Mouse (Mus musculus) hindbrain, embryonic 11.5 days (tissue): ENCODE data around the gene Tmem131. TPM values are rescaled to one million over a fixed set of nuclear protein-coding genes. Genes with fewer than 3 reads are reported as not detected.

ENCODE experiments used
- ATAC-seq: fragments of 200-750 bp; cut with Nextera tagmentation; 2 replicates; pipeline ENCODE4 v1.8.0; 2017; ENCODE audit warnings: mild to moderate bottlenecking, moderate TSS enrichment, moderate library complexity; ENCODE audit not compliant: low FRiP score
- DNase-seq: peaks from one replicate; pipeline ENCODE4 v3.0.0-alpha.2; 2015; ENCODE audit warnings: low spot score
- H3K27ac ChIP-seq: fragments of 300-500 bp; sonication (generic); 2 replicates; pipeline ENCODE4 v1.5.1; 2014; ENCODE audit warnings: mild to moderate bottlenecking, low read depth, low read length
- H3K27me3 ChIP-seq: fragments of 300-500 bp; sonication (generic); 2 replicates; pipeline ENCODE4 v1.6.1; 2014; ENCODE audit warnings: mild to moderate bottlenecking, low read length, moderate library complexity, mixed read lengths; ENCODE audit not compliant: control insufficient read depth, insufficient read depth
- H3K36me3 ChIP-seq: fragments of 300-500 bp; sonication (generic); 2 replicates; pipeline ENCODE4 v1.6.1; 2014; ENCODE audit warnings: mild to moderate bottlenecking, low read length, moderate library complexity, mixed read lengths; ENCODE audit not compliant: control insufficient read depth, insufficient read depth
- H3K4me1 ChIP-seq: fragments of 300-500 bp; sonication (generic); replicated peaks from 2 replicates; pipeline ENCODE4 v1.6.1; 2014; ENCODE audit warnings: low read length, mixed read lengths; ENCODE audit not compliant: control insufficient read depth, insufficient read depth
- H3K4me2 ChIP-seq: fragments of 300-500 bp; sonication (generic); replicated peaks from 2 replicates; pipeline ENCODE4 v1.6.1; 2014; ENCODE audit warnings: mild to moderate bottlenecking, low read depth, low read length
- H3K4me3 ChIP-seq: fragments of 300-500 bp; sonication (generic); 2 replicates; pipeline ENCODE4 v1.5.1; 2014; ENCODE audit warnings: low read depth, low read length
- H3K9ac ChIP-seq: fragments of 300-500 bp; sonication (generic); 2 replicates; pipeline ENCODE4 v1.6.1; 2014; ENCODE audit warnings: low read depth, low read length
- H3K9me3 ChIP-seq: fragments of 300-500 bp; sonication (generic); 2 replicates; pipeline ENCODE4 v1.6.1; 2016; ENCODE audit warnings: low read length; ENCODE audit not compliant: control insufficient read depth
- WGBS: fragments of 180-500 bp; shearing (Covaris S2); extraction: QIAGEN DNeasy Blood & Tissue Kit; methylation state at CpG from one replicate; pipeline ENCODE4 v1.1.7; 2014; 5-methylcytosine and 5-hydroxymethylcytosine counted together
- polyA plus RNA-seq: library from polyadenylated mRNA; unstranded; fragments of >200 nt; fragmentation: Nextera tagmentation; extraction: Ambion mirVana; gene quantifications from 2 replicates; pipeline ENCODE4 v1.2.1, GENCODE M21; 2014

The Tmem131 gene
- polyA plus RNA-seq: 15.9 and 17.9 TPM in 2 replicates

DNA sequence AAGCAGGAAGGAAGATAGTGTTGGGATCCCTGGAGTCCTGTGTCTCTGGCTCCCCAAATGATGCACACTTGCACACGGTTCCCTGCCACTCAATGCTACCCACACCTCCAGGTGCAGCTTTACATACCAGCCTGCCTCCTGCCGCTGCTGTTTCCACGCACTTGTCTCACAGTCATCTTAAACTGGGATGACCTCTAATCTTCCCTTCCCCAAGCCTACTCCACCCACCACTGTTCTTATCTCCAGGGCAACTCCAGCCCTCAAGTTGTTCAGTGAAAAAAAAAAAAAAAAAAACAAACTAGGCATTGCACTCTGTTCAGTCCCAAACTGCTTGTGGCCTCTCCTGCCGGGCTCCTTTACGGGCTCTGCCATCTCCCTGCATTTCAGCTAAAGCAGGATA is at the start of gene Tmem131:
TSS of gene Tmem131 (minus strand) at position 14 of the 400 bp plus-strand sequence.
- no peaks in the 10 kb centered on the region for H3K36me3 ChIP-seq
- no peaks in the 10 kb centered on the region for H3K9me3 ChIP-seq
- no peak within 1 kb of the TSS for H3K4me3 ChIP-seq
- H3K4me2 ChIP-seq: no peak within 1 kb of the TSS
- H3K4me1 ChIP-seq: no peaks in the 10 kb centered on the region
- WGBS: 72% methylated on average over 5 of the region's 5 CpGs
- DNase-seq (no peak), ATAC-seq (no peak)
- no peak within 1 kb of the TSS for H3K9ac ChIP-seq
- no peaks in the 10 kb centered on the region for H3K27me3 ChIP-seq
- no peak within 1 kb of the TSS for H3K27ac ChIP-seq

DNA sequence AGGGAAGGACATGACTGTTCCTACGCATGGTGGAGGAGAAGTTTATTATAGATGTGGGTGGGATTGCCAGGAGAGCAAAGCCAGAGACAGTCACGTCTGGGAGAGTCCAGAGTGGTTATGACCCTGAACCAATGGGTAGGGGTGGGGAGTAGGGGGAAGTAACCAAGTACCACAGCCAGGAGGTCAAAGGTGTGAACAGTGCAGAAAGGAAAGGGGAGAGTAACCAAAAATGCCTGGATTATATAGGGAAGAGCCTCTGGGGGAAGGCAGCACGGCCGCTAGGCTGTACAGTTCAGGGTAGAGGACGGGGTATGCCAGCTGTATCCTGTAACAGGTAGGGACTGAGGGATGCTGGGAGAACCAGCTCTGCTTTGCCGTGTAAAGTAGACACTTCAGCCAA is 45.1 kb upstream of the Tmem131 start:
- Histone ChIP-seq H3K9me3 (no peaks in the 10 kb centered on the region), H3K27ac (no peak overlapping the region), H3K4me1 (no peaks in the 10 kb centered on the region), H3K27me3 (no peaks in the 10 kb centered on the region), H3K4me3 (no peak overlapping the region), H3K36me3 (no peaks in the 10 kb centered on the region), H3K4me2 (no peak overlapping the region), H3K9ac (no peak overlapping the region)
- no peak for DNase-seq
- WGBS: 84% methylated on average over 6 of the region's 6 CpGs
- no peak for ATAC-seq

DNA sequence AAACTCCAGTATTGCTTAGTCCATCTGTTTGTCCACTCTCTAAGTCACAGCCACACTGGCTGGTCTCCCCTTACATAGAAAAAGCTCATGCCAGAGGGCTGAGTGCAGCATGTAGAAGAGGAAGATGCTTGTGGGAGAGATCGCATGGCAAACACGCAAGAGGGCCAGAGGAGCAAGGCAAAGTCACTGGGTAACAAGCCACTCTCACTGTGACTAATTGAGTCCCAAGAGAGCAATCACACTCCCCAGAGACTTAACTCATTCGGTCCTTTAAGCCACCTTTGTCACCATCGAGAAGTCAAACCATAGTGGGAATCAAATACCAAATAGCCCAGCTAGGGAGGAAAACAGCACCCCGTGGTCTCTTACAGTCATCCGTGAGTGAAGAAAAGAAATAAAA is 44.7 kb upstream of the Tmem131 start:
- H3K27ac ChIP-seq: no peak overlapping the region
- H3K9ac ChIP-seq: no peak overlapping the region
- H3K27me3 ChIP-seq: no peaks in the 10 kb centered on the region
- DNase-seq (no peak), ATAC-seq (no peak)
- H3K9me3 ChIP-seq: no peaks in the 10 kb centered on the region
- WGBS: 85% methylated on average over 6 of the region's 6 CpGs
- no peak overlapping the region for H3K4me3 ChIP-seq
- no peaks in the 10 kb centered on the region for H3K36me3 ChIP-seq
- H3K4me1 ChIP-seq: no peaks in the 10 kb centered on the region
- no peak overlapping the region for H3K4me2 ChIP-seq

DNA sequence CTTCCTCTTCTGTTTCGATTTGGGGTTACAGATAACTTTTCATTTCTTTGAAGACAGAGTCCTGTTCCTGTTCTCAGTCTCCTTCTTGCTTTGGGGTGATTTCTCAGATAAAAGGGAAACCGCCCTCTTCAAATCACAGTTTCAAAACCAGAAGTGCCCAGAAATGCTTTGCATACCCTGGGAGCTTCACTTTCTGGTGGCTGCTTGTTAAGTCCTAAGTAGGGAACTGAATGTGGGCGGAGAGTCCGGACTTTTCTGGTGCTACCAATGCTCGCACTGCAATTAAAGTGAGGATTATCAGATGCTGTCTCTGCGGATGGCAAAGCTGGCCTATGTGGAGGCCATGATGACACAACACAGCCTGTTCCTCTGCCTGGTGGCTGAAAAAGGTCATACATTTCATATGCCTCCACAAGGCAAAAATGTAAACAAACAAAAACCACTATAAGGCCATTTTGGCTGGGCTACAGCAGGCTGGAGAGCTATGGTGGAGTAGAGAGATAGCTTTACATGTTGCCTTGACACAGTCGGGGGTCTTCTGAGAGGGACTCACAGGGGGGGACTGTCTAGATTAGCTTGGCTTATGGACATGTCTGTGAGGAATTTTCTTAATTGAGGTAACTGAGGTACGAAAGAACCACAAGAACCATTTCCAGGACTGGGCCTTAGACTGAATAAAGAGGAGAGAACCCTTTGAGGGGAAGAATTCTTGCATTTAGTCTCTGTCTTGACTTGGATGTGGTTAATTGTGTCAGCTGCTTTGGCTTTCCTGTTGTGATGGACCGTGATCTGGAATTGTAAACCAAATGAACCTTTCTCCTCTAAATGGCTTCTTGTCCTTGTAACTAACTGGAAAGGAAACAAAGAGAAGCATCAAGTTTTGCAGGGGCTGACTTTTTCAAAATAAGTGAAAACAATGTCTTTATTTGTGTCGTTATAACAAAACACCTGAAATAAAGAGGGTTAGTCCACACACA is 44.0 kb upstream of the Tmem131 start:
- no peak for ATAC-seq
- H3K27me3 ChIP-seq: no peaks in the 10 kb centered on the region
- no peaks in the 10 kb centered on the region for H3K4me1 ChIP-seq
- H3K9me3 ChIP-seq: no peaks in the 10 kb centered on the region
- no peak overlapping the region for H3K4me3 ChIP-seq
- 77% methylated on average over 10 of the region's 10 CpGs for WGBS
- no peak overlapping the region for H3K27ac ChIP-seq
- H3K9ac ChIP-seq: no peak overlapping the region
- H3K36me3 ChIP-seq: no peaks in the 10 kb centered on the region
- H3K4me2 ChIP-seq: no peak overlapping the region
- DNase-seq: no peak

DNA sequence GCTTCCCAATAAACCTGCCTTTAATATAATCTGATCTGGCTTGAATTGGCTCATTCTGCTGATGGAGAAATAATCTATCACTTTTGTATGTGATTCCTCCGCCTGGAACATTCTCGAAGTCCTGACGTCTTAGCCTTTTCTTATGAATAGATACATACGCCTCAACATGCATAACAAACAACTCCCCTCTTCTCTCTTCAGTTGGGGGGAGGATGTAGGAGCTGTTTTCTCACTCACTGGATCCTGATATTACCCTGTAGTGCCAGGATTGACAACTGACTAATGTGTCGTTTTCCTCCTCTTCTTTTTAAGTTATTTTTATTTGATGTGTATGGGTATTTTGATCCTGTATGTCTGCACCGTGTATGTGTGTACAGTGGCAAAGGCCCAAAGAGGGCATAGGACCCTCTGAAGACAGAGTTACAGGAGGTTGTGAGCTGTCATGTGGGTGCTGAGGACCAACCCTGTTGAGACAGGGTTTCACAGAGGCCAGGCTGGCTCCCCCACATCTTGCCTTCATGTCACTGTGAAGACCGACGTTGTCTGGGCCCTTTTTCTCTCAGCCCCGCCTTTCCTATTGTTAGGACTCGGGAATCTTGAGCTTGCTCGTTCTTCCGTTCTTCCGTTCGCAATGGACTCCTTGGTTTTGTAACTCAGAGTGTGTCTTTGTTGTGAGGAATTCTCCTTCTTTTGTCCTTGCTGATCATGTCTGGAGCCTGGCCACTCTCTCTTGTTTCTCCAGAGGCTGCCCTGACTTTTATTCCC is 43.1 kb upstream of the Tmem131 start:
- ATAC-seq (no peak), DNase-seq (peak; percentile 41)
- 38% methylated on average over 14 of the region's 14 CpGs for WGBS
- Histone ChIP-seq H3K9ac (no peak overlapping the region), H3K36me3 (no peaks in the 10 kb centered on the region), H3K9me3 (no peaks in the 10 kb centered on the region), H3K4me2 (no peak overlapping the region), H3K27me3 (no peaks in the 10 kb centered on the region), H3K4me3 (no peak overlapping the region), H3K4me1 (no peaks in the 10 kb centered on the region), H3K27ac (no peak overlapping the region)

DNA sequence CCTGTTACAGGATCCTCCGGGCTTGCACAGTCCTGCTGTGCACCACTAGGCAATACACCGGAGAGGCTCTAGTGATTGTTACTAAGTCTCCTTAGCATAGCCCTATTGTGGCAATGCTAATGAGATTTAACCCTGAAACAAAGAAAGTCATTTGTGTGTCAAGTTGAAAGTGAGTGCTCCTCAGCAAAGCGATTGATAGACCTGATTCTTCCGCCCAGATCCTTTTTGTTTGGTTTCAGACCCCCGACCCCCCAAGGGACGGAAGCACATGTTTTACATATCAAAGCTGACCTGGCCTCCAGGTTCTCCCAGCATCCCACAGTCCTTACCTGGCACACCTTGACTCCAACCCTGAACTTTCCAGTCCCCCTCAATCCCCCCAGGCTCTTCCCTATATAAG is 42.4 kb upstream of the Tmem131 start:
- DNase-seq (peak; percentile 14), ATAC-seq (no peak)
- Histone ChIP-seq H3K36me3 (no peaks in the 10 kb centered on the region), H3K4me1 (no peaks in the 10 kb centered on the region), H3K27me3 (no peaks in the 10 kb centered on the region), H3K9me3 (no peaks in the 10 kb centered on the region), H3K4me2 (no peak overlapping the region), H3K9ac (no peak overlapping the region), H3K4me3 (no peak overlapping the region), H3K27ac (no peak overlapping the region)
- 22% methylated on average over 6 of the region's 6 CpGs for WGBS

DNA sequence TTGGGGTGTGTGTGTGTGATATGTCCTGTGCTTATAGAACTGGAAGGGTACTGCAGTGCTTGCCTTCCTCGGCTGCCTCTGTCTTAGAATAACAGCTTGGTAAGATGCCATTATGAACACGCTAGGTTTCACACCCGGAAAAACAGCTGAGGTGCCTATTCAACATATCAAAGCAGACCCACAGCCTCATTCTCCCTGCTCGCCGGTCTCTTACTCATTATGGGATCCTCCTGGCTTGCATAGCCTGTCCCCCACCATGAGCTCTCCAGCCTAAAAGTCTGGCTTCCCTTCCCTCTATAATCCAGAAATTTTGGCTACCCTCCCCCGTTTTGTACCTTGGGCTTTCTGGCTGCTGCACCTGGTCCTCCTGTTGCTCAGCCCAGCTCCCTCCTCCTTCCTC is 40.9 kb upstream of the Tmem131 start:
- H3K9ac ChIP-seq: no peak overlapping the region
- no peak overlapping the region for H3K4me2 ChIP-seq
- no peaks in the 10 kb centered on the region for H3K36me3 ChIP-seq
- DNase-seq (no peak), ATAC-seq (no peak)
- no peak overlapping the region for H3K4me3 ChIP-seq
- no peak overlapping the region for H3K27ac ChIP-seq
- H3K4me1 ChIP-seq: no peaks in the 10 kb centered on the region
- 25% methylated on average over 6 of the region's 6 CpGs for WGBS
- no peaks in the 10 kb centered on the region for H3K27me3 ChIP-seq
- H3K9me3 ChIP-seq: no peaks in the 10 kb centered on the region

DNA sequence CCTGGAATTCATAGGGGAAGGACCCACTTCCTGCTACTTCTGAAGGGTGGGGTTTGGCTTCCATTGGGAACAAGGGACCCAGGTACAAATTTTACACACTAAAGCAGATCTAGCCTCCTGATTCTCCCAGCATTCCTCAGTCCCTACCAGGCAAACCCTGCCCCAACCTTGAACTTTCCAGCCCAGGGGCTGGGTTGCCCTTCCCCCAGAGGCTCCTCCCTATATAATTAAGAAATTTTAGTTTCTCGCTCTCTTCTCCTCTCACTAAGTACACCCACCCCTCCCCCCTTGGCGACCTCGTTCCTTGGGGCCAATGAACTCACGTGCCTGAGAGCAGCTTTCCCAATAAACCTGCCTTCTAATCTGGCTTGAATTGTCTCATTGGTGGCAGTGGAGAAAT is 40.3 kb upstream of the Tmem131 start:
- Histone ChIP-seq H3K36me3 (no peaks in the 10 kb centered on the region), H3K4me3 (no peak overlapping the region), H3K27me3 (no peaks in the 10 kb centered on the region), H3K4me2 (no peak overlapping the region), H3K9ac (no peak overlapping the region), H3K27ac (no peak overlapping the region), H3K9me3 (no peaks in the 10 kb centered on the region), H3K4me1 (no peaks in the 10 kb centered on the region)
- DNase-seq (no peak), ATAC-seq (no peak)
- 38% methylated on average over 4 of the region's 4 CpGs for WGBS
